Mouse (Mus musculus): Measurements from ENCODE around the gene Dop1b. TPM values are rescaled to one million over a fixed set of nuclear protein-coding genes. Genes with fewer than 3 reads are reported as not detected.
"Not testable (repeated sequence)": the region's sequence is repeated elsewhere in the genome, so short reads cannot be mapped to it uniquely, and the experiment has no call there.

Gene Dop1b
- polyA plus RNA-seq, 1 experiment from 2014 or later = 22.5 TPM

DNA sequence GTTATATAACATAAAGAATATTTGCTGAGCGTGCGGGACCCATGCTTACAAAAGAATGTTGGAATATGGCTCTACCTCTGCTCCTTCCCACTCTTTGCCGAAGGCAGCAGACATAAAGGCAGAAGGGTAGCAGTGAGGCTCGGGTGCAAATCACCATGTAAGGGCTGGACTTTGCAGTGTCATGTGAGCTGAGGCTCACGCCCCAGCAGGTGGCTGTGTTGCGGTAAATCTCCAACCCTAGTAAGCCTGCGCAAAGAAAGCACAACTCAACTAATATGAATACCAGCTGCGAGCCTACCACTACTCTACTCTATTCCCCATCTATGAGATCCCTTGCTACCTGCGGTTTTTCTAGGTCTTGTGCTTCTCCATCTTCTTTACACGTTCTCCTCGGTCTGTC is 114.3 kb downstream of the Dop1b start:
- Histone ChIP-seq H3K9me3 (peaks cover 12% of the 10 kb centered on the region), H3K36me3 (no peaks in the 10 kb centered on the region), H3K4me1 (no peaks in the 10 kb centered on the region), H3K4me2 (replicated peaks) (no peak overlapping the region), H3K27ac (no peak overlapping the region), H3K4me3 (no peak overlapping the region), H3K27me3 (replicated peaks) (no peaks in the 10 kb centered on the region), H3K9ac (no peak overlapping the region)
- no peak for ATAC-seq (ENCODE audit: low FRiP score, low read depth)
- 68% methylated on average over 11 of the region's 11 CpGs for WGBS

DNA sequence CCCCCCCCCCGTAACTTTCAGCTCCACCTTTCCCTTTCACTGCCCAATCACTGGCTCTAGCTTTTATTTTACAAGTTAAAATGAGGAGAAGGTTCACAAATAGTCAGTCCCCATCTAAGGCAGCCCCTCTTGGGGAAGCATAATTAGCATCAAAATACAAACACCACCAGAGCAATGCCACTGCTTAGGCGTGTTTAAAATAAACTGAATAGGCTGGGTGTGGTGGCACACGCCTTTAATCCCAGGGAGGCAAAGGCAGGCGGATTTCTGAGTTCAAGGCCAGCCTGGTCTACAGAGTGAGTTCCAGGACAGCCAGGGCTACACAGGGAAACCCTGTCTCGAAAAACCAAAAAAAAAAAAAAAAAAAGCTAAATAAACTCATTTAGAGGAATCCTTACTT is 114.8 kb downstream of the Dop1b start:
- not testable (repeated sequence) for H3K27me3 ChIP-seq (replicated peaks)
- 39% methylated on average over 5 of the region's 5 CpGs for WGBS

DNA sequence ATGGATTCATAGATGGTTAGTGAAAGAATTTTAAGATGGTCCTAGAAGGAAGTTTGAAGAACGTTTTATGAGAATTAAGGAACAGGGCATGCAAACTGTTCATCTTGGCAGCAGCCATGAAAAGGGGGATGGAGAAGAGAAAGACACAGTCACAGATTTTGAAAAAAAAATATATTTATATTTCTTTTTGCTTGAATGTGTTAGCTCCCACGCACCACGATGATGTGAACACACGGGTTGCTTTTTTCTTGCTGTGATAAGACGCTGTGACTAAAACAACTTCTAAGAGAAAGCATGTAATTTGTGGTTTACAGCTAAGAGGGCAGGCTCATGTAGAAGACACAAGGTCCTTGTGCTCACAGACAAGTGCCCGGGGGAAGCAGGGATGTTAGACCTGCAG is 115.2 kb downstream of the Dop1b start:
- no peak for ATAC-seq (ENCODE audit: low FRiP score, low read depth)
- Histone ChIP-seq H3K4me1 (no peaks in the 10 kb centered on the region), H3K4me2 (replicated peaks) (no peak overlapping the region), H3K27me3 (replicated peaks) (no peaks in the 10 kb centered on the region), H3K9ac (no peak overlapping the region), H3K36me3 (no peaks in the 10 kb centered on the region), H3K4me3 (no peak overlapping the region), H3K9me3 (peaks cover 12% of the 10 kb centered on the region), H3K27ac (no peak overlapping the region)
- WGBS = 90% methylated on average over 6 of the region's 6 CpGs

More for the DNA sequence above, 114.8 kb downstream of the Dop1b start:
- H3K27ac ChIP-seq; H3K4me2 ChIP-seq (replicated peaks); H3K4me3 ChIP-seq; H3K4me1 ChIP-seq; ATAC-seq (ENCODE audit: low FRiP score, low read depth); H3K9ac ChIP-seq; H3K36me3 ChIP-seq: not testable (repeated sequence)
- H3K9me3 ChIP-seq = peaks cover 12% of the 10 kb centered on the region

DNA sequence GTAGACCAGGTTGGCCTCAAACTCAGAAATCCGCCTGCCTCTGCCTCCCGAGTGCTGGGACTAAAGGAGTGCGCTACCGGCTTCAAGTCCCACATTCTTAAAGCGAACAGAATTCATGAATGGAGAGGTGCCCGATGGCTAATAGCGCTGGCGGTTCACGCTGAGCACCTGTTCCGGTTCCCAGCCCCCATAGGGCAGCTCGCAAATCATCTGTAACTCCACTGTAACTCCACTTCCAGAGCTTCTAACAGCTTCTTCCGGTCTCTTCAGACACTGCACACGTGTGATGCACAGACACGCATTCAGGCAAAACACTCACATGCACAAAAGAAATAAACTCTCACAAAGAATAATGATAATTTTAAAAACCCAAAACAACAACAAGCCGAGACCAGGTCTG is 117.8 kb downstream of the Dop1b start:
- Histone ChIP-seq H3K36me3 (no peaks in the 10 kb centered on the region), H3K4me2 (replicated peaks) (no peak overlapping the region), H3K4me1 (peaks cover 13% of the 10 kb centered on the region), H3K9ac (no peak overlapping the region), H3K27ac (no peak overlapping the region), H3K27me3 (replicated peaks) (no peaks in the 10 kb centered on the region), H3K4me3 (no peak overlapping the region), H3K9me3 (no peaks in the 10 kb centered on the region)
- no peak for ATAC-seq (ENCODE audit: low FRiP score, low read depth)
- 91% methylated on average over 15 of the region's 15 CpGs for WGBS

DNA sequence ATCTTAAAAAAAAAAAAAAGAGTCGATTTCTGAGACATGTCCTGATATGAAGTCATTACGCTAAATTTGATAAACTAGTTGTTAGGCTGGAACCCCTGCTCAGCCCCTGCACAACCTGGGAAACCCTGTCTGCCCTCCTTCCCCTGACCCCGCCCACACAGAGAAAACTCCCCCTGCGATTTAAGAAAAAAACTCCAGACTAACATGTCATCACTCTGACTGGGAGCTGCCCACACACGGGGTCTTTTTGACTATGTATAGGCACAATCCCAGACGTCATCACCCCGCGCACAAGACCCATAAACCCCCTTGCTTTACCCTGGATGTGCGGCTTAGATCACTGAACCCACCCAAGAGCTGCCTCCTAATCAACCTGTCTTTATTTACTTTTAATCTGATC is 118.4 kb downstream of the Dop1b start:
- Histone ChIP-seq H3K4me3 (no peak overlapping the region), H3K27me3 (replicated peaks) (no peaks in the 10 kb centered on the region), H3K27ac (no peak overlapping the region), H3K9ac (no peak overlapping the region), H3K4me1 (peaks cover 13% of the 10 kb centered on the region), H3K4me2 (replicated peaks) (no peak overlapping the region), H3K36me3 (no peaks in the 10 kb centered on the region), H3K9me3 (no peaks in the 10 kb centered on the region)
- 88% methylated on average over 9 of the region's 9 CpGs for WGBS
- ATAC-seq (ENCODE audit: low FRiP score, low read depth) = no peak

DNA sequence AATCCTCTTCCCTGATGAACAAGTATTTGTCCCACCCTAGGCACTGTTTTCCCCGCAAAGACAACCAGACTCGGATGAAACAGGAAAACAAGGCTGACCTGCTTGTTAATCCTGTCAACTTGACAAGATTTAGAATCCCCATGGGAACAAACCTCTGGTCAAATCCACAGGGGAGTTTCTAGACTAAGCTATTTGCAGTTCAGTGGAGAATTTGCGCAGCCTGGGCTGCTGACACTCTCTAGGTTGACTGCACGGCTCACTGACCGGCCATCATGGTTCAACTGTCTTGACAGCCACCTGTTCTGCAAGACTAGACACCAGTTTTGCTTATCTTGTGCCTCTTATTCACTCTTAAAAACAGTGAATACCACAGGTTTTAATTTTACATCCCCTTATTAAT is 119.2 kb downstream of the Dop1b start:
- no peak for ATAC-seq (ENCODE audit: low FRiP score, low read depth)
- H3K4me3 ChIP-seq = no peak overlapping the region
- H3K4me2 ChIP-seq (replicated peaks) = no peak overlapping the region
- H3K9me3 ChIP-seq = no peaks in the 10 kb centered on the region
- H3K36me3 ChIP-seq = no peaks in the 10 kb centered on the region
- peaks cover 13% of the 10 kb centered on the region for H3K4me1 ChIP-seq
- H3K27ac ChIP-seq = no peak overlapping the region
- no peaks in the 10 kb centered on the region for H3K27me3 ChIP-seq (replicated peaks)
- H3K9ac ChIP-seq = no peak overlapping the region
- WGBS = 73% methylated on average over 5 of the region's 5 CpGs

DNA sequence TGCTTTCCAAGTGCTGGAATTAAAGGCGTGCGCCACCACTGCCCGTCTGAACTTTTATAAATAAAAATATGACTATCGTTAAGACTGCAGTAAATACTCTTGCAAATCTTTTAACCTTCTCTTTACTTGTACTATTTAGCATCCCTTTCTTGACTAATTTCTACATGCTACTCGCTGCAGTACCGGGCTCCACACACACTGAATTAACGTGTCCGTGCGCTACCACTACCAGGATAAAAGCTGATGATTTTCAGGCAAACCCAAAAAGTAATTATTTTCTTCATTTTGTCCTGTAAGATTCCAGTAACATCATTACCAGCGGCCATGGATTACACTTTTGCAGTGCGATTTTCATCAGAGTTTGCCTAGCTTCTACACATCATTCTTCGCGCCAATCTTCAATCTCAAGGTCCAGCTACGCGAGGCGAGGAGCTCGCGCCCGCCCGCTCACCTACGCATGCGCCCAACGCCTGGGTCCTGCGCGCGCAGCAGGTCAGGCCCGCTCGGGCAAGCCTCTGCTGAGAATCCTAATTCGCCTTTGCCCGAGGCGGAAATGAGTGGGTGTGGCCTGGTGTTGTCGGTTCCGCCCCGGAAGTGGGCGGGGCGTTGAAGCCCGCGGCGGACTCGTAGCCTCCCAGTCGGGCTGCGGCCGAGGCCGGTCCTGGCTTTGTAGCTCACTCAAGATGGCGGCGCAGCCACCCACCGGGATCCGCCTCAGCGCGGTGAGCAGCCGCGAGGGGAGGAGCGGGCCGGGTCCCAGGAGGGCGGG is 120.1 kb downstream of the Dop1b start, which contains the start of gene Morc3:
Gene Morc3 (plus strand): TSS at position 495 of the 769 bp plus-strand sequence.
- Histone ChIP-seq H3K9ac (peak within 1 kb of the TSS; percentile 93), H3K4me1 (peaks cover 13% of the 10 kb centered on the region), H3K27ac (peak within 1 kb of the TSS; percentile 93), H3K4me3 (peak within 1 kb of the TSS; percentile 91), H3K36me3 (no peaks in the 10 kb centered on the region), H3K9me3 (no peaks in the 10 kb centered on the region), H3K27me3 (replicated peaks) (no peaks in the 10 kb centered on the region), H3K4me2 (replicated peaks) (peak within 1 kb of the TSS; percentile 66)
- ATAC-seq (ENCODE audit: low FRiP score, low read depth) = peak; percentile 96
- 12% methylated on average over 55 of the region's 55 CpGs for WGBS

DNA sequence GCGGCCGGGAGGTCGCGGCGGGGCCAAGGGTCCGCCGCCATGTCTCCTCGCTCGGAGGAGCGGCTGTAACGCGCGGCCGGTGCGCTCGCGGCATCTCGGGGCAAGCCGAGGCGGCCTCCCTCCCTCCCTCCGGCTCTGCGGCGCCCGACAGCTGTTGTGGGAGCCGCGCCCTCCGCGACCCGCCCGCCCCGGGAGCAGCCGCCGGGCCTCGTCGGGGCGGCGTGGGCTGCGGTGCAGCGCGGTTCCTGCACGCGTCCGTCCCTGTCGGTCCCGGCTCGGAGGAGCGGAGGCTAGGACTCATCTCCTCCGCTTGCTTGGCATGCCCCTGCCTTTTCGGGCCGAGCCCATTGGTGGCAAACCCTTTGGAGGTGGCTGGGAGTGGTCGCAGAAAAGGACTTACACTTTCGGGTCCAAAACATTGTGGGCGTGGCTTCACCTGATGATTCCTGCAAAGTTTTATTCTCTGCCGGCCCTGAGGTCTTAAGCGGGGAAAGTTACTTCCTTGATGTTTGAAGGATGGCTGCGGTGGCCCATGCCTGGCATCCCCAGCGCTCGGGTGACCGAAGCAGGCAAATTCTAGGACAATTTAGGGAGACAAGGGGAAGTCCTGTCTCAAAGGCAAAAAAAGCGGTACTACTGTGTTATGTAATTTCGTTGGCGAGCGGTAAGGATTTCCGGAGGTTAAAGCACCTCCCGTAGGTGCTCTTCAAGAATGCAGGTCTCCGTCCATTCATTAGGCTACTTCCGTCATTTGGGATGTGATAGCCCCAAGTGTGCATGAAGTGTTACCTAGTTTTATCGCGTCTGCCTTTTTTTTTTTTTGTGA is 121.0 kb downstream of the Dop1b start:
- Histone ChIP-seq H3K36me3 (no peaks in the 10 kb centered on the region), H3K9ac (peak overlapping the region; percentile 93), H3K4me1 (peaks cover 13% of the 10 kb centered on the region), H3K4me2 (replicated peaks) (peak overlapping the region; percentile 66), H3K27me3 (replicated peaks) (no peaks in the 10 kb centered on the region), H3K9me3 (no peaks in the 10 kb centered on the region), H3K4me3 (peak overlapping the region; percentile 91), H3K27ac (peak overlapping the region; percentile 93)
- peak; percentile 79 for ATAC-seq (ENCODE audit: low FRiP score, low read depth)
- WGBS = 1% methylated on average over 67 of the region's 69 CpGs

DNA sequence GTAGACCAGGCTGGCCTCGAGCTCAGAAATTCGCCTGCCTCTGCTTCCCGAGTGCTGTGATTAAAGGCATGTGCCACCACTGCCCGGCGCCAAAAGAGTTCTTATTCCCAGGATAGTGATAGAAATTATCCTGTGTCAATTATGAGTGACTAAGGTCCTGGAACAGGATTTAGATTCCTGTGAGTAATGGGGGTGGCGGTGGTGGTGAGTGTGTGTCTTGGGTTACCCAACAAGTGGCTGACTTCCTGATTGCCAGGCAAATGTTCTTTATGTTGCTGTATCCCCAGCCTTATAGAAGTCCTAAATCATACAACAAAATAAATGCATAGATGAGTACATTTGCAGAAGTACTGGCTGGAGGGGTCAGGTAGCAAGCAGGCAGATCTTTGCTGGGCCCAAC is 121.8 kb downstream of the Dop1b start:
- peak overlapping the region; percentile 91; the same call in 1 of the 2 replicates for H3K4me3 ChIP-seq
- 90% methylated on average over 6 of the region's 6 CpGs for WGBS

DNA sequence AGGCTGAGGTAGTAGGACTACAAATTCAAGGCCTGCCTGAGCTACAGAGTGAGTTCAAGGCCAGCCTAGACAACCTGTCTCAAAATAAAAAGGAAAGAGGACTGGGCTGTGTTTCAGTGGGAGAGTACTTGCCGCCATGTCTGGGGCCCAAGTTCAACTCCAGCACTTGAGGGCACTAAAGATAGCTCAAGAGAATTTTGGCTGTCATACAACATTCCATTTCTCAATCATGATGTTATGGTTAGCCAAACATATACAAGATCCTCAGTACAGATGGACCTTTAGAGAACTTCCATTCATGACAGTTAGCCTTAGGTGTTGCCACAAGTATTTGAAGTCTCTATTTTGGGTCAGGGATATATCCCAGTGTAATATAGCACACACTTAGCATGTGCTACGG is 122.4 kb downstream of the Dop1b start:
- H3K4me2 ChIP-seq (replicated peaks) = no peak overlapping the region
- no peak overlapping the region for H3K27ac ChIP-seq
- 100% methylated on average over 2 of the region's 2 CpGs for WGBS
- H3K36me3 ChIP-seq = no peaks in the 10 kb centered on the region
- H3K9me3 ChIP-seq = no peaks in the 10 kb centered on the region
- no peak for ATAC-seq (ENCODE audit: low FRiP score, low read depth)
- H3K9ac ChIP-seq = no peak overlapping the region
- H3K27me3 ChIP-seq (replicated peaks) = no peaks in the 10 kb centered on the region
- H3K4me1 ChIP-seq = peaks cover 13% of the 10 kb centered on the region
- no peak overlapping the region for H3K4me3 ChIP-seq

More for the DNA sequence above, 121.8 kb downstream of the Dop1b start:
- no peak overlapping the region for H3K9ac ChIP-seq
- H3K27me3 ChIP-seq (replicated peaks) = no peaks in the 10 kb centered on the region
- no peak for ATAC-seq (ENCODE audit: low FRiP score, low read depth)
- no peaks in the 10 kb centered on the region for H3K36me3 ChIP-seq
- peaks cover 13% of the 10 kb centered on the region for H3K4me1 ChIP-seq
- H3K4me2 ChIP-seq (replicated peaks) = peak overlapping the region; percentile 66
- H3K27ac ChIP-seq = no peak overlapping the region
- no peaks in the 10 kb centered on the region for H3K9me3 ChIP-seq

DNA sequence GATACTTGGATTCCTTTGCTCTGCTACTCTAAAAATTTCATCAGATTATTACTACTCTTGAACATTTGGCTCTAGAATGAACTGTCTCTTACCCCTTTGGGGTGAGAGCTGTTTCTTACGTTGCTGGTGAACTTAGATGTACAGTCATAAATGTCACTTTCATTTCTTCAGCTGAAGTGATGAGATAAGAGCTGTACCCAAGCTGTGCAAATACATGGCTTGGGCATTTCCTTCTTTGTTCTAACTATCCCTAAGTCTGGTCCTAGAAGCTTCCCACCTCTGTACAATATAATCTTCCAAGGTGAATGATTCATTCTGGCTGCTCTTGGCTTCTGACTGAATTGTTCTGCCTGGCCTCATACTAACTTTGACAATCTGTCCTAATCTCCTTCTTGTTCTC is 127.3 kb downstream of the Dop1b start:
- Histone ChIP-seq H3K27ac (no peak overlapping the region), H3K4me3 (no peak overlapping the region), H3K4me2 (replicated peaks) (no peak overlapping the region), H3K9ac (no peak overlapping the region), H3K27me3 (replicated peaks) (no peaks in the 10 kb centered on the region), H3K36me3 (no peaks in the 10 kb centered on the region), H3K4me1 (0 out of 2 replicates have a peak, but pooled peaks cover under 1% of the 10 kb centered on the region), H3K9me3 (0 out of 2 replicates have a peak, but pooled peaks cover 4% of the 10 kb centered on the region)
- 98% methylated on average over 1 of the region's 1 CpGs for WGBS
- no peak for ATAC-seq (ENCODE audit: low FRiP score, low read depth)

DNA sequence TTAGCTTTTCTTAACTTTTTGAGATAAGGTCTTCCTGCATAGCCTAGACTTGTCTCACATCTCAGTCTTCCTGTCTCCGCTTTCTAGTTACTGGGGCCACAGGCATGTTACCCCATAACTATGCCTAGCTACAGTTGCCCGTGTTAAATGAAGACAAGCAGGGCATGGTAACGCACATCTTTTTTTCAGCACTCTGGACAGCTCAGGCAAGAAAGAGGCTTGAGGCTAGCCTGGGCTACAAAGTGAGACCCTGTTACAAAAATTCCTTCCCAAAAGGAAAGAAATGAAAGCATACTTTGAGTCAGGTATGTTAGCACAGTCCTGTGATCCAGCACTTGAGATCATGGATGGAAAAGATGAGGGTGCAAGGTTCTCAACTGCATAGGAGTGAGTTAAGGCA is 138.8 kb downstream of the Dop1b start:
- Histone ChIP-seq H3K36me3 (peaks cover 82% of the 10 kb centered on the region), H3K27me3 (replicated peaks) (no peaks in the 10 kb centered on the region), H3K4me1 (no peaks in the 10 kb centered on the region), H3K4me2 (replicated peaks) (no peak overlapping the region), H3K9ac (no peak overlapping the region), H3K4me3 (no peak overlapping the region), H3K27ac (no peak overlapping the region), H3K9me3 (no peaks in the 10 kb centered on the region)
- no peak for ATAC-seq (ENCODE audit: low FRiP score, low read depth)
- 96% methylated on average over 3 of the region's 3 CpGs for WGBS

All from neural tube, embryonic 12.5 days (tissue).